Mouse (Mus musculus): ENCODE data around the gene Anxa4. TPM values are rescaled to one million over a fixed set of nuclear protein-coding genes. Genes with fewer than 3 reads are reported as not detected.

Gene Anxa4
- total RNA-seq (2021) = 1 to 10 TPM; 4.6 to 6.3 TPM

- peak in 1 of 2 experiments; percentile 11 for DNase-seq (ENCODE audit: low spot score in 2 of 2)
- intact Hi-C loops (cut with DNase I) = no loop called here
Observed at GRCm38 (mm10) chr6:86793021-86793815, at the start of gene Anxa4. Gene Anxa4 (minus strand): TSS chr6:86793584.

DNA sequence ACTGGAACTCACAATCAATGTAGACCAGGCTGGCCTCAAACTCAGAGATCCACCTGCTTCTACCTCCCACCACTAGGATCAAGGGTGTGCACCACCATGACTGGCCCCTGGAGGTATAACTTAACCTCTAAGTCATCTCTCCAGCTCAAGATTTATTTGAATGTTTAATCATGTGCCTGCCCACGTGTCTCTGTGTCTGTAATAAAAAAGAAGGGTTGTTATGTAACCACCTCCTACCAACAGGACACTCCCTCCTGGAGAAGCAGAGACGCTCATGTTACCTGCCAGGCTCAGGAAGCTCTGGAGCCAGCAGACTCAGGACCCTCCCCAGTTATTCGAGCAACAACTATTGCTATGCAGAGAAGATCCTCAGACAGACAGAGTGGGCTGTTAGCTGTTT lies 48.6 kb upstream of the Anxa4 start:
- intact Hi-C loops (cut with DNase I) = no loop called here
- DNase-seq (ENCODE audit: low spot score in 2 of 2) = no peak

DNA sequence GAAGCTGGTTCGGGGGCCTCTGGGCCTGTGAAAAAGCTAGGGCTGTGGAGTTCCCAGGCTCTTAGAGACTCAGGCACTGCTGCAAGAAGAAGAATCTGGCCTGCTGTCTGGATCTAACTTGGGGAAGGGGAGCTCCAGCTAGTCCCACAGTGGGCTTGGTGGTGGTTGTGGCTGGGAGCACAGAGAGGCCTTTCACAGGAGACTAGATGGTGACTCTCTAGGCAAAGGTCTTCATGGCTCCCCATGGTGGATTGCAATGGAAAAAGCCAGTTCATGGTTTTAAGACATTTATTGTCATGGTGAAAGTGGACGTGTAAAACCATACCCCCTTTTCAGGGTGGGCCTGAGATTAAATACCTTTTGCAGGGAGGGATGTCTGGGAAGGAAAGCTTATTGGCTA lies 45.7 kb upstream of the Anxa4 start:
- DNase-seq (ENCODE audit: low spot score in 2 of 2) = no peak

GRCm38 (mm10) chr6:86832802-86833502 lies 39.6 kb upstream of the Anxa4 start:
- DNase-seq (ENCODE audit: low spot score in 2 of 2) = no peak
- intact Hi-C loops (cut with DNase I) = no loop called here

More for the DNA sequence above, 45.7 kb upstream of the Anxa4 start:
- intact Hi-C loops (cut with DNase I) = no loop called here

DNA sequence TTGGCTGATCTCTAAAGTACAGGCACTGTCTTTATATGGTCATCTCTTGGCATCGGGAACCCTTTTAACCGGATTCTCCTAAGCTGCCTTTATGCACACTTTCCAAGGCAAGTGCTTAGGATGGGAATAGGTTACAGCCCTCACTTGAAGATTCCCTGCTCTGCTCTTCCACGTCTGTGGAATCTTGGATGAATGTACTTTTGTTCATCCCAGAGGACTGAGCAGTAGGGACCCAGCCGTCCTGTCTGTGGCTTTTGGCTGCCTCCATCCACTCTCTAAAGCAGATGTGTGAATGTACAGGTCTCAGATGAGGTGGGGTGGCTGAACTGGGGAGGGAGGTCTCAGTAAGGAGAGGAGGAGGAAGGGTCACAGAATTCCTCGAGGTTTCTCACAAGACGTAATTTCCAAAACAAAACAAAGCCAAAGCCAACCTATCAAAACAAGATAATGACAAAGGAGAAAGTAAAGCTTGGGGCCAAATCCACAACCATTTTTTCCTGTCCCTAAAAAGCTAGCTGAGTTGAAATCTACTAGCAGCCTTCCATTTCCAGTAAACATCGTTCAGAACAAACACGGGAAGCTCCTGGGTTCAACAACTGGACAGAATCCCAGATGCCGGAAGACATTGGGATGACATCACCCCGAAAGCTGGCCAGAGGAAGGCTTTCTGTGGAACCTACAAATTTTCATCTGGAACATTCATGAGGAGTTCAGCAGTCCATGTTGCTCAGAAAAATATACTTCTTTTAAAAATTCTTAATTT lies 37.5 kb upstream of the Anxa4 start:
- no peak for DNase-seq (ENCODE audit: low spot score in 2 of 2)
- intact Hi-C loops (cut with DNase I) = no loop called here

- DNase-seq (ENCODE audit: low spot score in 2 of 2) = no peak
- intact Hi-C loops (cut with DNase I) = no loop called here
Observed at GRCm38 (mm10) chr6:86829768-86830167, 36.4 kb upstream of the Anxa4 start.

DNA sequence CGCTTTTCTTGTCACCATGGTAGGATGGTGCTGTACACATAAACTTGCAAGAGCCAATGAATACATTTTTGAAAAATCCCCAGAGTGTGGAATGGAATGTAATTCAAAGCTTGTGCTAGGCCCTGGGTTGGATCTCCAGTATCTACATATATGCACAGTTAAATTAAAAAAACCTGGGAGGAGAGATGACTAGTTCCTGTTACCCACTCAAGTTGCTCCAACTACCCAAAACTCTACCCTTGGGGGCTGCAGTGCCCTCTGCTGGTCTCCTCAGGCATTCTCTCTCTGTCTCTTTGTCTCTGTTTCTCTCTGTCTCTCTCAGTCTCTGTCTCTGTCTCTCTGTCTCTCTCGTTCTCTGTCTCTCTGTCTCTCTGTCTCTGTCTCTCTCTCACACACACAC lies 34.0 kb upstream of the Anxa4 start:
- no peak for DNase-seq (ENCODE audit: low spot score in 2 of 2)
- intact Hi-C loops (cut with DNase I) = no loop called here

DNA sequence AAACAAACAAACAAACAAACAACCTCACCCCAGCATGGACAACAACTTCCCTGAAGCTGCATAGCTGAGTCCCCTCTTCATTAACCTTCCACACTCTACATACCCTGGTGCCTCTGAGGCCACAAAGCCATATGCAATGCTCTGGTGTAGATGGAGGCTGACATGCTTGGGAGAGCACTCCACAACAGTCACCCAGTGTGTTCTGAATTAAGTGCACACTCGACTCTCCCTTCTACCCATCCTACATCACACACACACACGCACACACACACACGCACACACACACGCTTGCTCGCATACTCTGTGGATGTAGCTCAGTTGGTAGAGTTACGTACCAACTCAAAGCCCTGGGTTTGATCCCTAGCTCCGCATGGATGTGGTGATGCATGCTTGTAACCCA lies 31.0 kb upstream of the Anxa4 start:
- DNase-seq (ENCODE audit: low spot score in 2 of 2) = no peak
- intact Hi-C loops (cut with DNase I) = no loop called here

- intact Hi-C loops (cut with DNase I) = no loop called here
- DNase-seq (ENCODE audit: low spot score in 2 of 2) = peak in 1 of 2 experiments; percentile 26
Observed at GRCm38 (mm10) chr6:86823824-86824223, 30.4 kb upstream of the Anxa4 start.

- intact Hi-C loops (cut with DNase I) = no loop called here
- no peak for DNase-seq (ENCODE audit: low spot score in 2 of 2)
Observed at GRCm38 (mm10) chr6:86823051-86823431, 29.7 kb upstream of the Anxa4 start.

- DNase-seq (ENCODE audit: low spot score in 2 of 2) = peak; percentile 79 to 83
- intact Hi-C loops (cut with DNase I) = no loop called here
Observed at GRCm38 (mm10) chr6:86822285-86823050, 29.1 kb upstream of the Anxa4 start.

- intact Hi-C loops (cut with DNase I) = no loop called here
- DNase-seq (ENCODE audit: low spot score in 2 of 2) = no peak
Observed at GRCm38 (mm10) chr6:86820690-86821089, 27.3 kb upstream of the Anxa4 start.

GRCm38 (mm10) chr6:86819926-86820325 lies 26.5 kb upstream of the Anxa4 start:
- intact Hi-C loops (cut with DNase I) = no loop called here
- no peak for DNase-seq (ENCODE audit: low spot score in 2 of 2)

DNA sequence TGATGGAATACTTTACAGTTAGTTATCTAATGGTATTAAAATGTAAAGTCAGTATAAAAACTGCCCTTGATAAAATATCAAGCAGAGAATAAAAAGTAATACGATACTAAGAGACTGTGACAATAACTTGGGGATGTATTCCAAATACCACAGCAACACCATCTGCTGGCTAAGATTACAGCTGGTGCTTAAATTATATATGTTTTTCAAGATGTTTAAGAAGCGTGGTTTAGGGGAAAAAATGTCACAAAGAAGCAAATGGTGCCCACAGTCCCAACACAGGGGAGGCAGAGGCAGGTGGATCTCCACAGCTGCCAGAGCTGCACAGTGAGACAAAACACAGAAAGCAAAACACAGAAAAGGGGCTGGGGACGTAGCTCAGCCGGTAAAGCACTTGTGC lies 25.5 kb upstream of the Anxa4 start:
- DNase-seq (ENCODE audit: low spot score in 2 of 2) = no peak
- intact Hi-C loops (cut with DNase I) = no loop called here

DNA sequence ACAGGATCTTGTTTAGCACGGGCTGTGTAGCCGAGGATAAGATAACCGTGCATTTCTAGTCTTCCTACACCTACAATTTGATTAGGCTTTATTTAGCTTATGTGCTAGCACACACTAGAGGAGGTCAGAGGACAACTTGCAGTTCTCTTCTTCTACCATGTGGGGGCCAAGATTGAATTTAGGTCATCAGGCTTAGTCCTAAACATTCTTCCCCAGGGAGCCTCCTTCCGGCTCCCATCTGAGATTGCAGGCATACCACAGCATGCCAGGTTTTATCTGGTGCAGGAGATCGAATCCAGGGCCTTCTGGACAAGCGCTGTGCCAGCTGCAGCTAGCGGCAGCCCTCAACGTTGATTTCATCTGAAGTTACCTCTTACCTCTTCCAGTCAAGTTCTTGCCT lies 23.2 kb upstream of the Anxa4 start:
- DNase-seq (ENCODE audit: low spot score in 2 of 2) = no peak
- intact Hi-C loops (cut with DNase I) = loop anchor here (2.0 kb wide), 1 partner anchor 104 kb away; no protein-coding TSS in a partner anchor

DNA sequence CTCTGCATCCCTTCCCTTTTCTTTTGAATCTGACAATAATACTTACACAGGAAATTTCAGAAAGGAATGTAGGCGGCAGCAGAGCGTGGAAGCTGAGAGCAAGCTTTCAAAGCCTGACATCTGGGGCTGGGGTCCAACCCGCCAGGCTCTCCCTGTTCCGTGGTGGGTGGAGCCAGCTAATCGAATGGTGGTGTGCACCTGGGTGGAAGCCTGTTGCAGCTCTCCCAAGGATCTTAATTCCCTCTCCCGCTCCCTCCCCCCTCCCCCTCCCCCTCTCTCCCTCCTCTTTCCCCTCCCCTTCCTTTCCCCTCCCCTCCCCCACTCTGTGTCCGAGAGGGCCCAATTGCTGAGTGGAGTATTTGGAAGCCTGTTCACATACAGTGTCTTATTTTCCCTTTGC lies 22.1 kb upstream of the Anxa4 start:
- intact Hi-C loops (cut with DNase I) = no loop called here
- no peak for DNase-seq (ENCODE audit: low spot score in 2 of 2)

GRCm38 (mm10) chr6:86814926-86815325 lies 21.5 kb upstream of the Anxa4 start:
- DNase-seq (ENCODE audit: low spot score in 2 of 2) = no peak
- intact Hi-C loops (cut with DNase I) = no loop called here

GRCm38 (mm10) chr6:86813341-86813740 lies 20.0 kb upstream of the Anxa4 start:
- peak in 1 of 2 experiments; percentile 36 for DNase-seq (ENCODE audit: low spot score in 2 of 2)
- intact Hi-C loops (cut with DNase I) = no loop called here

GRCm38 (mm10) chr6:86812919-86813318 lies 19.5 kb upstream of the Anxa4 start:
- DNase-seq (ENCODE audit: low spot score in 2 of 2) = no peak
- intact Hi-C loops (cut with DNase I) = no loop called here

All from left cerebral cortex, postnatal 36 days (tissue).